Mouse (Mus musculus) liver, postnatal 0 days (tissue): ENCODE results near the gene Lrrc4b. TPM values are rescaled to one million over a fixed set of nuclear protein-coding genes. Genes with fewer than 3 reads are reported as not detected.
A peak's percentile ranks its signal among the peaks of the same experiment; 100 is the strongest.

ENCODE experiments used
- ATAC-seq: fragments of 200-750 bp; cut with Nextera tagmentation; 2 replicates; pipeline ENCODE4 v1.8.0; 2017; ENCODE audit warnings: mild to moderate bottlenecking, moderate library complexity
- DNase-seq: peaks from one replicate; pipeline ENCODE4 v3.0.0-alpha.2; 2016
- H3K27ac ChIP-seq: fragments of 300-500 bp; sonication (generic); 2 replicates; pipeline ENCODE4 v1.5.1; 2014; ENCODE audit warnings: antibody characterized with exemption, moderate library complexity, mild to moderate bottlenecking, low read depth
- H3K27me3 ChIP-seq: fragments of 300-500 bp; sonication (generic); 2 replicates; pipeline ENCODE4 v1.6.1; 2014; ENCODE audit warnings: low read length, control low read depth, mixed read lengths; ENCODE audit not compliant: insufficient read depth
- H3K36me3 ChIP-seq: fragments of 300-500 bp; sonication (generic); replicated peaks from 2 replicates; pipeline ENCODE4 v1.6.1; 2014; ENCODE audit warnings: mild to moderate bottlenecking, control low read depth, low read length, moderate library complexity, mixed read lengths; ENCODE audit not compliant: insufficient read depth
- H3K4me1 ChIP-seq: fragments of 300-500 bp; sonication (generic); 2 replicates; pipeline ENCODE4 v1.6.1; 2014; ENCODE audit warnings: antibody characterized with exemption, mild to moderate bottlenecking, control low read depth; ENCODE audit not compliant: insufficient read depth
- H3K4me2 ChIP-seq: fragments of 300-500 bp; sonication (generic); 2 replicates; pipeline ENCODE4 v1.6.1; 2014; ENCODE audit warnings: low read depth, mild to moderate bottlenecking, low read length, moderate library complexity, mixed read lengths
- H3K4me3 ChIP-seq: fragments of 300-500 bp; sonication (generic); 2 replicates; pipeline ENCODE4 v1.5.1; 2014; ENCODE audit warnings: low read depth, low read length
- H3K9ac ChIP-seq: fragments of 300-500 bp; sonication (generic); replicated peaks from 2 replicates; pipeline ENCODE4 v1.6.1; 2014; ENCODE audit warnings: mild to moderate bottlenecking, moderate library complexity
- H3K9me3 ChIP-seq: fragments of 300-500 bp; sonication (generic); 2 replicates; pipeline ENCODE4 v1.6.1; 2016; ENCODE audit warnings: mild to moderate bottlenecking, control low read depth, low read length, mixed read lengths
- CTCF ChIP-seq: sonication (generic); IDR thresholded peaks from 2 replicates; pipeline ENCODE4 v1.5.1; 2016; ENCODE audit warnings: antibody characterized with exemption, low read depth
- EP300 ChIP-seq: IDR thresholded peaks from 2 replicates; pipeline ENCODE4 v1.6.1; 2016; ENCODE audit warnings: antibody characterized with exemption, low read depth, mild to moderate bottlenecking
- WGBS: fragments of 180-500 bp; shearing (Covaris S2); extraction: QIAGEN DNeasy Blood & Tissue Kit; methylation state at CpG from one replicate; pipeline ENCODE4 v1.1.7; 2014; ENCODE audit not compliant: insufficient replicate concordance; 5-methylcytosine and 5-hydroxymethylcytosine counted together
- polyA plus RNA-seq: library from polyadenylated mRNA; unstranded; fragments of >200 nt; fragmentation: Nextera tagmentation; extraction: Ambion mirVana; gene quantifications from 2 replicates; pipeline ENCODE4 v1.2.1, GENCODE M21; 2015

Gene Lrrc4b
- polyA plus RNA-seq, 1 experiment from 2014 or later = not detected

- Histone ChIP-seq H3K9ac (no peak overlapping the region), H3K4me3 (no peak overlapping the region), H3K4me1 (no peaks in the 10 kb centered on the region), H3K27me3 (peaks cover 49% of the 10 kb centered on the region), H3K36me3 (no peaks in the 10 kb centered on the region), H3K27ac (no peak overlapping the region), H3K4me2 (no peak overlapping the region), H3K9me3 (no peaks in the 10 kb centered on the region)
- TF ChIP-seq EP300 = no peak
- TF ChIP-seq CTCF = no peak; the same call in 1 of the 2 replicates
- WGBS = 39% methylated on average over 12 of the region's 12 CpGs
- DNase-seq (no peak), ATAC-seq (no peak)
Measured at GRCm38 (mm10) chr7:44446070-44446855, 17.4 kb downstream of the Lrrc4b start.

GRCm38 (mm10) chr7:44453256-44453655, 24.4 kb downstream of the Lrrc4b start:
- TF ChIP-seq CTCF (no peak), EP300 (no peak)
- H3K4me1 ChIP-seq = peaks cover 4% of the 10 kb centered on the region; the same call in 1 of the 2 replicates
- no peaks in the 10 kb centered on the region for H3K27me3 ChIP-seq
- DNase-seq (no peak), ATAC-seq (no peak)
- no peak overlapping the region for H3K4me3 ChIP-seq
- no peaks in the 10 kb centered on the region for H3K36me3 ChIP-seq
- 7% methylated on average over 3 of the region's 3 CpGs for WGBS
- H3K9ac ChIP-seq = no peak overlapping the region
- H3K27ac ChIP-seq = no peak overlapping the region
- H3K9me3 ChIP-seq = no peaks in the 10 kb centered on the region
- no peak overlapping the region for H3K4me2 ChIP-seq

- Histone ChIP-seq H3K36me3 (no peaks in the 10 kb centered on the region), H3K27me3 (peaks cover 19% of the 10 kb centered on the region), H3K4me2 (no peak overlapping the region), H3K4me3 (no peak overlapping the region), H3K27ac (no peak overlapping the region), H3K4me1 (peaks cover 4% of the 10 kb centered on the region; the same call in 1 of the 2 replicates), H3K9ac (no peak overlapping the region), H3K9me3 (no peaks in the 10 kb centered on the region)
- TF ChIP-seq CTCF = no peak
- no peak for TF ChIP-seq EP300
- ATAC-seq (no peak), DNase-seq (peak; percentile 26)
- WGBS = 77% methylated on average over 1 of the region's 1 CpGs
Measured at GRCm38 (mm10) chr7:44456302-44456701, 27.5 kb downstream of the Lrrc4b start.

- H3K36me3 ChIP-seq = no peaks in the 10 kb centered on the region
- TF ChIP-seq EP300 = no peak
- TF ChIP-seq CTCF = no peak
- no peak overlapping the region for H3K9ac ChIP-seq
- H3K4me3 ChIP-seq = no peak overlapping the region
- no peak overlapping the region for H3K4me2 ChIP-seq
- no peaks in the 10 kb centered on the region for H3K9me3 ChIP-seq
- ATAC-seq (no peak), DNase-seq (no peak)
- H3K27me3 ChIP-seq = peaks cover 49% of the 10 kb centered on the region
- H3K4me1 ChIP-seq = peaks cover 13% of the 10 kb centered on the region
- H3K27ac ChIP-seq = no peak overlapping the region
- 65% methylated on average over 6 of the region's 6 CpGs for WGBS
Measured at GRCm38 (mm10) chr7:44460067-44460466, 31.2 kb downstream of the Lrrc4b start.

- ATAC-seq = no peak
- H3K27ac ChIP-seq = no peak overlapping the region
- H3K4me3 ChIP-seq = no peak overlapping the region
- WGBS = 55% methylated on average over 31 of the region's 31 CpGs
- DNase-seq = peak; percentile 13
- H3K27me3 ChIP-seq = peaks cover 49% of the 10 kb centered on the region
- peaks cover 15% of the 10 kb centered on the region for H3K4me1 ChIP-seq
- TF ChIP-seq CTCF (no peak), EP300 (no peak)
- H3K4me2 ChIP-seq = no peak overlapping the region
- H3K9ac ChIP-seq = no peak overlapping the region
- no peaks in the 10 kb centered on the region for H3K36me3 ChIP-seq
- H3K9me3 ChIP-seq = no peaks in the 10 kb centered on the region
Measured at GRCm38 (mm10) chr7:44460767-44461502, 32.1 kb downstream of the Lrrc4b start.

GRCm38 (mm10) chr7:44461503-44462217, 32.8 kb downstream of the Lrrc4b start:
- 44% methylated on average over 51 of the region's 57 CpGs for WGBS
- no peak overlapping the region for H3K4me2 ChIP-seq

More at GRCm38 (mm10) chr7:44461503-44462217, 32.8 kb downstream of the Lrrc4b start:
- no peak for ATAC-seq
- Histone ChIP-seq H3K4me1 (peaks cover 12% of the 10 kb centered on the region), H3K27me3 (peaks cover 49% of the 10 kb centered on the region), H3K27ac (no peak overlapping the region), H3K9ac (no peak overlapping the region), H3K9me3 (no peaks in the 10 kb centered on the region), H3K36me3 (no peaks in the 10 kb centered on the region), H3K4me3 (no peak overlapping the region)
- no peak for TF ChIP-seq EP300
- TF ChIP-seq CTCF = no peak
- peak; percentile 14 for DNase-seq
